Mouse (Mus musculus): Measurements from ENCODE around the gene Lrriq1. TPM values are rescaled to one million over a fixed set of nuclear protein-coding genes. Genes with fewer than 3 reads are reported as not detected.
A peak's percentile ranks its signal among the peaks of the same experiment; 100 is the strongest.

The Lrriq1 gene
- polyA plus RNA-seq (2015; fragmentation: Nextera tagmentation; extraction: Ambion mirVana), result 1.8 and 2.4 TPM in 2 replicates

- peak within 1 kb of the TSS; percentile 76 for H3K4me2 ChIP-seq
- no peak within 1 kb of the TSS for H3K27ac ChIP-seq
- no peak within 1 kb of the TSS for H3K9ac ChIP-seq
- no peaks in the 10 kb centered on the region for H3K27me3 ChIP-seq
- peak within 1 kb of the TSS; percentile 53 for H3K4me3 ChIP-seq
- WGBS, result 6% methylated on average over 25 of the region's 25 CpGs
- ATAC-seq (ENCODE audit: borderline replicate concordance, extremely low read depth, low FRiP score, low TSS enrichment), result peak; percentile 92; the same call in 1 of the 2 replicates
- H3K9me3 ChIP-seq, result no peaks in the 10 kb centered on the region
- H3K4me1 ChIP-seq, result no peaks in the 10 kb centered on the region
- no peaks in the 10 kb centered on the region for H3K36me3 ChIP-seq
Observed at GRCm38 (mm10) chr10:103235707-103236459, at the start of gene Lrriq1. Lrriq1 (minus strand) TSS chr10:103236322.

- Histone ChIP-seq H3K27ac (no peak overlapping the region), H3K4me3 (no peak overlapping the region), H3K9ac (no peak overlapping the region), H3K36me3 (no peaks in the 10 kb centered on the region), H3K27me3 (no peaks in the 10 kb centered on the region), H3K4me1 (no peaks in the 10 kb centered on the region), H3K9me3 (no peaks in the 10 kb centered on the region), H3K4me2 (no peak overlapping the region)
- peak; percentile 23; the same call in 1 of the 2 replicates for ATAC-seq (ENCODE audit: borderline replicate concordance, extremely low read depth, low FRiP score, low TSS enrichment)
- 50% methylated on average over 5 of the region's 5 CpGs for WGBS
Observed at GRCm38 (mm10) chr10:103253842-103254803, 18.0 kb upstream of the Lrriq1 start.

GRCm38 (mm10) chr10:103236460-103236772, 294 bp upstream of the Lrriq1 start:
- Histone ChIP-seq H3K4me1 (no peaks in the 10 kb centered on the region), H3K27me3 (no peaks in the 10 kb centered on the region), H3K4me2 (peak overlapping the region; percentile 76; the same call in 1 of the 2 replicates), H3K9ac (no peak overlapping the region), H3K4me3 (peak overlapping the region; percentile 53; the same call in 1 of the 2 replicates), H3K9me3 (no peaks in the 10 kb centered on the region), H3K27ac (no peak overlapping the region), H3K36me3 (no peaks in the 10 kb centered on the region)
- no peak for ATAC-seq (ENCODE audit: borderline replicate concordance, extremely low read depth, low FRiP score, low TSS enrichment)
- 15% methylated on average over 4 of the region's 4 CpGs for WGBS

GRCm38 (mm10) chr10:103226646-103227045, 9.5 kb downstream of the Lrriq1 start:
- H3K36me3 ChIP-seq, result no peaks in the 10 kb centered on the region
- H3K9ac ChIP-seq, result no peak overlapping the region
- ATAC-seq (ENCODE audit: borderline replicate concordance, extremely low read depth, low FRiP score, low TSS enrichment), result no peak
- WGBS, result 93% methylated on average over 1 of the region's 1 CpGs
- H3K4me2 ChIP-seq, result no peak overlapping the region
- H3K4me3 ChIP-seq, result no peak overlapping the region
- H3K27ac ChIP-seq, result no peak overlapping the region
- no peaks in the 10 kb centered on the region for H3K9me3 ChIP-seq
- no peaks in the 10 kb centered on the region for H3K4me1 ChIP-seq
- H3K27me3 ChIP-seq, result no peaks in the 10 kb centered on the region

GRCm38 (mm10) chr10:103194655-103195328, 41.3 kb downstream of the Lrriq1 start:
- 38% methylated on average over 4 of the region's 4 CpGs for WGBS
- Histone ChIP-seq H3K9me3 (no peaks in the 10 kb centered on the region), H3K9ac (no peak overlapping the region), H3K4me3 (no peak overlapping the region), H3K4me2 (no peak overlapping the region), H3K4me1 (no peaks in the 10 kb centered on the region), H3K27me3 (no peaks in the 10 kb centered on the region), H3K27ac (no peak overlapping the region), H3K36me3 (no peaks in the 10 kb centered on the region)
- ATAC-seq (ENCODE audit: borderline replicate concordance, extremely low read depth, low FRiP score, low TSS enrichment), result no peak

- H3K9ac ChIP-seq, result no peak overlapping the region
- no peak overlapping the region for H3K4me2 ChIP-seq
- H3K27ac ChIP-seq, result no peak overlapping the region
- H3K9me3 ChIP-seq, result no peaks in the 10 kb centered on the region
- no peaks in the 10 kb centered on the region for H3K36me3 ChIP-seq
- WGBS, result 38% methylated on average over 8 of the region's 8 CpGs
- no peaks in the 10 kb centered on the region for H3K4me1 ChIP-seq
- no peak overlapping the region for H3K4me3 ChIP-seq
- no peak for ATAC-seq (ENCODE audit: borderline replicate concordance, extremely low read depth, low FRiP score, low TSS enrichment)
- no peaks in the 10 kb centered on the region for H3K27me3 ChIP-seq
Observed at GRCm38 (mm10) chr10:103145769-103146379, 90.2 kb downstream of the Lrriq1 start.

GRCm38 (mm10) chr10:103144927-103145768, 91.0 kb downstream of the Lrriq1 start:
- Histone ChIP-seq H3K4me3 (no peak overlapping the region), H3K27ac (no peak overlapping the region), H3K9me3 (no peaks in the 10 kb centered on the region), H3K27me3 (no peaks in the 10 kb centered on the region), H3K4me1 (no peaks in the 10 kb centered on the region), H3K9ac (no peak overlapping the region), H3K36me3 (no peaks in the 10 kb centered on the region), H3K4me2 (no peak overlapping the region)
- ATAC-seq (ENCODE audit: borderline replicate concordance, extremely low read depth, low FRiP score, low TSS enrichment), result no peak
- WGBS, result 48% methylated on average over 11 of the region's 11 CpGs

- Histone ChIP-seq H3K9ac (no peak overlapping the region), H3K4me3 (no peak overlapping the region), H3K27me3 (no peaks in the 10 kb centered on the region), H3K9me3 (no peaks in the 10 kb centered on the region), H3K27ac (no peak overlapping the region), H3K36me3 (no peaks in the 10 kb centered on the region), H3K4me1 (no peaks in the 10 kb centered on the region), H3K4me2 (no peak overlapping the region)
- WGBS, result 51% methylated on average over 4 of the region's 4 CpGs
- no peak for ATAC-seq (ENCODE audit: borderline replicate concordance, extremely low read depth, low FRiP score, low TSS enrichment)
Observed at GRCm38 (mm10) chr10:103142526-103142925, 93.6 kb downstream of the Lrriq1 start.

GRCm38 (mm10) chr10:103141532-103141931, 94.6 kb downstream of the Lrriq1 start:
- Histone ChIP-seq H3K9me3 (no peaks in the 10 kb centered on the region), H3K9ac (no peak overlapping the region), H3K27ac (no peak overlapping the region), H3K27me3 (no peaks in the 10 kb centered on the region), H3K4me3 (no peak overlapping the region), H3K36me3 (no peaks in the 10 kb centered on the region), H3K4me2 (no peak overlapping the region), H3K4me1 (no peaks in the 10 kb centered on the region)
- WGBS, result 29% methylated on average over 6 of the region's 6 CpGs
- ATAC-seq (ENCODE audit: borderline replicate concordance, extremely low read depth, low FRiP score, low TSS enrichment), result no peak

- no peak overlapping the region for H3K4me3 ChIP-seq
- H3K4me1 ChIP-seq, result no peaks in the 10 kb centered on the region
- H3K27ac ChIP-seq, result no peak overlapping the region
- WGBS, result 68% methylated on average over 8 of the region's 8 CpGs
- H3K9ac ChIP-seq, result no peak overlapping the region
- no peak for ATAC-seq (ENCODE audit: borderline replicate concordance, extremely low read depth, low FRiP score, low TSS enrichment)
- no peaks in the 10 kb centered on the region for H3K27me3 ChIP-seq
- H3K36me3 ChIP-seq, result no peaks in the 10 kb centered on the region
- no peaks in the 10 kb centered on the region for H3K9me3 ChIP-seq
- no peak overlapping the region for H3K4me2 ChIP-seq
Observed at GRCm38 (mm10) chr10:103140609-103141008, 95.5 kb downstream of the Lrriq1 start.

- no peak overlapping the region for H3K4me2 ChIP-seq
- H3K4me1 ChIP-seq, result no peaks in the 10 kb centered on the region
- ATAC-seq (ENCODE audit: borderline replicate concordance, extremely low read depth, low FRiP score, low TSS enrichment), result no peak
- no peak overlapping the region for H3K27ac ChIP-seq
- H3K27me3 ChIP-seq, result no peaks in the 10 kb centered on the region
- 47% methylated on average over 6 of the region's 6 CpGs for WGBS
- H3K4me3 ChIP-seq, result no peak overlapping the region
- no peaks in the 10 kb centered on the region for H3K9me3 ChIP-seq
- H3K36me3 ChIP-seq, result no peaks in the 10 kb centered on the region
- no peak overlapping the region for H3K9ac ChIP-seq
Observed at GRCm38 (mm10) chr10:103114629-103115028, 121.5 kb downstream of the Lrriq1 start.

Measured in lung, embryonic 15.5 days (tissue).